ENCODE assay signal across 15 mouse cellular contexts in genomic region chr6:117393480-117393879, GRCm38 (mm10).
"Had no signal": no experiment of that assay in that cellular context is flagged by ENCODE, and none has a peak within 500 bp of the region (broad histone marks: within the 10 kb centered on the region; RNA-seq: fewer than 3 reads in every experiment).

No protein-coding gene starts in this region.

- DNase-seq: gastrocnemius, adult 2 months; gastrocnemius, postnatal 10 days; gastrocnemius, postnatal 25 days; heart, adult 2 months; heart, postnatal 4 days; kidney, adult 2 months; kidney, adult 9 months; kidney, postnatal 14 days; kidney, postnatal 36 days; layer of hippocampus, adult 9-11 months; layer of hippocampus, postnatal 36 days; left cerebral cortex, postnatal 4 days had no signal

- ATAC-seq: hindbrain, postnatal 0 days; intestine, postnatal 0 days; liver, embryonic 12.5 days had no signal
